Mouse (Mus musculus) megakaryocyte, embryonic 14.5 days (primary cell): Measurements from ENCODE around the gene Pign. TPM values are rescaled to one million over a fixed set of nuclear protein-coding genes. Genes with fewer than 3 reads are reported as not detected.

Source experiments
- H3K27me3 ChIP-seq: replicated peaks from 2 replicates; pipeline ENCODE3; 2012; ENCODE audit warnings: inconsistent platforms
- H3K36me3 ChIP-seq: replicated peaks from 2 replicates; pipeline ENCODE3; 2012; ENCODE audit warnings: low read length, inconsistent platforms, mixed read lengths
- H3K4me1 ChIP-seq: 2 replicates; pipeline ENCODE4 v1.6.1; 2012; ENCODE audit warnings: inconsistent platforms
- H3K4me3 ChIP-seq: replicated peaks from 2 replicates; pipeline ENCODE3; 2012; ENCODE audit warnings: moderate library complexity, mild to moderate bottlenecking, inconsistent platforms
- H3K9me3 ChIP-seq: 2 replicates; pipeline ENCODE4 v1.6.1; 2012; ENCODE audit warnings: inconsistent platforms
- FLI1 ChIP-seq: IDR thresholded peaks from 2 replicates; pipeline ENCODE4 v1.6.1; 2012; ENCODE audit warnings: low read length, inconsistent platforms, mixed read lengths
- GATA1 ChIP-seq: IDR thresholded peaks from 3 replicates; pipeline ENCODE4 v1.6.1; 2012; ENCODE audit warnings: mixed read lengths, low read length, inconsistent platforms, borderline replicate concordance
- polyA plus RNA-seq: library from polyadenylated mRNA; stranded (reverse); fragments of >175 nt; gene quantifications from 2 replicates; pipeline ENCODE4 v1.2.3, GENCODE M21; 2012; ENCODE audit warnings: low replicate concordance; ENCODE audit not compliant: insufficient read depth

Pign gene
- polyA plus RNA-seq, 1 experiment: 1.9 TPM

DNA sequence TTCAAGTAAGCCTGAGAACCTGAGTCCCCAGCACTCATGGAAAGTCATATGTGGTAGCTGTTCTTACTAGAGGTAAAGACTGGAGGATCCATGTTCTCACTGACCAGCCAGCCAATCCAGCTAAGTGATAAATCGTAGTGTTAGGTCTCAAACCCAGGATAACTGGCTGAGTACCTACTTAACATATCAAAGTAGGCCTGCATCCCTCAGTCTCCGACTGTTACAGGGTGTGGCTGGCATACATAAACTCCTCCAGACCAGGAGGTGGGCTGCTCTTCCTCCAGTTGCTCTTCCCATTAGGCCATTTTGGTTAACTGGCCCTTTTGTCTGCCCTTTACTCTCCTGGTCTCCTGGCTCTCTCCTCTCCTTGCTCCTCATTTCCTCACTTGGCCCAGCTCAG lies 141.2 kb downstream of the Pign start:
- H3K36me3 ChIP-seq: peaks cover 79% of the 10 kb centered on the region
- H3K4me1 ChIP-seq: 0 out of 2 replicates have a peak, but pooled peaks cover 3% of the 10 kb centered on the region
- H3K4me3 ChIP-seq: no peak overlapping the region
- TF ChIP-seq FLI1: no peak
- no peak for TF ChIP-seq GATA1
- no peaks in the 10 kb centered on the region for H3K9me3 ChIP-seq
- H3K27me3 ChIP-seq: no peaks in the 10 kb centered on the region

DNA sequence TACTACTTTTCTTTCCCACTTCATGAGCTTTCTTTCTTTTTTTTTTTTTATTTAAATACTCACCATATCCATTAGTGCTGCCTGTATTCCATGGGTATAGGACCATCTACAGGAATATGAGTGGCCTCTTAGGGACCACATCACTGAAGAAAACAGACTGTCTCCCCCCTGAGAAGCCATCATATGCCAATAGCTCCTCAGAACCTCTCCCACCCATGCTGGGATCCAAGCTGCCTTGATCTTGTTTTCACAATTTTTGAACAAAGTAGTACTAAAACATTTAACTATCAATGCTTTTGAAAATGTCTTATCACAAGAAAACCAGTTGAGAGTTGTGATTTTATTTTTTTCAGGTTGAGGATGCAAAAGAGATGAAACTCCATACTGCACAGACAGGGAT lies 145.4 kb downstream of the Pign start:
- H3K4me3 ChIP-seq: no peak overlapping the region
- no peaks in the 10 kb centered on the region; the same call in 1 of the 2 replicates for H3K9me3 ChIP-seq
- TF ChIP-seq GATA1: no peak
- TF ChIP-seq FLI1: no peak
- H3K36me3 ChIP-seq: peaks cover 70% of the 10 kb centered on the region
- no peaks in the 10 kb centered on the region for H3K27me3 ChIP-seq
- peaks cover 21% of the 10 kb centered on the region for H3K4me1 ChIP-seq

DNA sequence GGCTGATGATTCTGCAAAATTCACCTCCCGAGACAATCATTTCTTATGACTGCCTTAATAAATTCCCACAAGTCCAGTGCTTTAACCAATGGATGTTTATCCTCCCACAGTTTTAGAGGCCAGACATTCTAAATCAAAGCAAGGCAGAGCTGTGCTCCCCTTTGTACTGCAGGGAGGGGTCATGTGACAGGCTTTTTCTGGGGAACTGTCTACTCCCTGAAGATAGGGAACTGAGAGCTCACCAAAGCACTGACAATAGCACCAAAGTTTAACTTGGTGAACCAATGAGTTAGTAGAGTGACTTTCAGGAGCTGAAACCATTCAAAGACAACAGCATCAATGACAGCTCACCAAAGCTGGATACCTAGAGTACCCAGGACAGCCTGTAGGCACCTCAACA lies 156.4 kb downstream of the Pign start:
- Histone ChIP-seq H3K4me1 (no peaks in the 10 kb centered on the region), H3K36me3 (no peaks in the 10 kb centered on the region), H3K4me3 (no peak overlapping the region), H3K27me3 (no peaks in the 10 kb centered on the region), H3K9me3 (peaks cover 2% of the 10 kb centered on the region)
- TF ChIP-seq GATA1 (no peak), FLI1 (no peak)

DNA sequence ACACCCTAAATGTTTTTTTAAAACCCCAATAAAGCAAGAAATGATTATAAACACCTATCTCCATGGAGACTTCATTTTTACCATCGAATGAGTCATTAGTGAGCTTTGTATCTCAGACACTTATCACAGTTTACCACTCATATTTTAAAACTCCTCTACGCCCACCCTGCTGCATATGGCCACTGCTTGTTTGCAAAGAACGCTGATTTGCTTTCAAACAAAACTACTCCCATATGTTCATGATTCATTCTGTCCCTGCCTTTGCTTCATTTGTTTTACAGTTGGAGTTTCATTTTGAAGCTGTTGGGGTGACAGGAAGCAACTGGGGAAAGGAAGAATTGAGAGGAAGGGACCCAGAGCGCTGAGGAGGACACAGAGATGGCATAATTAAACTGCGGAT lies 170.9 kb downstream of the Pign start:
- Histone ChIP-seq H3K4me3 (no peak overlapping the region), H3K9me3 (no peaks in the 10 kb centered on the region), H3K36me3 (no peaks in the 10 kb centered on the region), H3K27me3 (no peaks in the 10 kb centered on the region), H3K4me1 (no peaks in the 10 kb centered on the region)
- TF ChIP-seq GATA1 (no peak), FLI1 (no peak)

DNA sequence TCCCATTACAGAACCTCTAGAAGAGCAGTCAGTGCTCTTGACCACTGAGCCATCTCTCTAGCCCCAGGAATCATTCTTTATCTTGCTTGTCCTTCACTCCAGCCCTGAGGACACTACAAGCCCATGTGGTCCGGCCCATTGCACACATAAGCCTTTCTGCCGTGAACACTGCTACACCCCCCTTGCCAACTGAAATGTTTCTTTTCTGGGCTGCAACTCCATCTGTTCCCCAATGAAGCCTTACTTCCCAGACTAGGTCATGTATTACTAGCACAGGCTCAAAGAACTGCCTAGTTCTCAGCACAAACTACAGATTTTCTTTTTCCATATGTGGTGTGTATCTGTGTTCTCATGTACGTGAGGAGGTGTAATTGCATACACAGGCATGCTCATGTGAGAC lies 174.0 kb downstream of the Pign start:
- Histone ChIP-seq H3K27me3 (no peaks in the 10 kb centered on the region), H3K4me3 (no peak overlapping the region), H3K36me3 (no peaks in the 10 kb centered on the region), H3K4me1 (no peaks in the 10 kb centered on the region), H3K9me3 (no peaks in the 10 kb centered on the region)
- TF ChIP-seq GATA1: no peak
- no peak for TF ChIP-seq FLI1

DNA sequence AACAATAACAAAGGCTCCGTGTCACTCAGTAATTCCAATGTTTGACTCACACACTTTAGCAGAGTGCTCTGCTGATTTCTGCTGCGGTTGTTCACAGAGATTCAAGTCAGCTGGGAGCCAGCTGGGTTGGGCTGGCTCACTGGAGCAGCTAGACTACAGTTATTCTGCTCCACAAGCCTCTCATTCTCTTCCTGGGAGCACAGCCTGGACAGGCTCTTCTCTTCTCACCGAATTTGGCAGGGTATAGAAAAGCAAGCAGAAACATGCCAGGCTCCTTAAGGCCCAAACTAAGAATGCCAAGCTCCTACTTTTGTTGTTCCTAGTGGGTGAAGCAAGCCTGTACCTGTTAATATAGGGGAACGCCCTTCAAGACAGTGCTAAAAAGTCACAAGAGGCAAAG lies 176.4 kb downstream of the Pign start:
- Histone ChIP-seq H3K9me3 (no peaks in the 10 kb centered on the region), H3K4me3 (no peak overlapping the region), H3K36me3 (no peaks in the 10 kb centered on the region), H3K27me3 (no peaks in the 10 kb centered on the region), H3K4me1 (no peaks in the 10 kb centered on the region)
- TF ChIP-seq FLI1 (no peak), GATA1 (no peak)

Other genes starting within 250 kb of the Pign start
- 25.5 and 40.6 TPM in 2 replicates for gene Relch, start 184 bp upstream of the Pign start, polyA plus RNA-seq
- gene Tnfrsf11a, start 117.0 kb upstream of the Pign start, polyA plus RNA-seq: 0.21 TPM in 1 of 2 replicates, not detected in the other